Mouse (Mus musculus): ENCODE measurements around the gene Olfr1222. TPM values are rescaled to one million over a fixed set of nuclear protein-coding genes. Genes with fewer than 3 reads are reported as not detected.
"Not testable (repeated sequence)": the region's sequence is repeated elsewhere in the genome, so short reads cannot be mapped to it uniquely, and the experiment has no call there.

The Olfr1222 gene
- polyA plus RNA-seq (2014; fragmentation: Nextera tagmentation; extraction: Ambion mirVana): not detected in 2 replicates

GRCm38 (mm10) chr2:89132954-89133353 is at the start of gene Olfr1222:
Gene Olfr1222 (minus strand): TSS chr2:89133054.
- Histone ChIP-seq H3K27me3 (ENCODE audit: insufficient read depth, low read length) (no peaks in the 10 kb centered on the region), H3K9me3 (ENCODE audit: low read depth, low read length) (no peaks in the 10 kb centered on the region), H3K4me1 (ENCODE audit: insufficient read depth) (no peaks in the 10 kb centered on the region), H3K9ac (no peak within 1 kb of the TSS), H3K4me3 (ENCODE audit: low read depth, low read length) (no peak within 1 kb of the TSS), H3K27ac (ENCODE audit: low read depth) (no peak within 1 kb of the TSS), H3K36me3 (ENCODE audit: insufficient read depth) (no peaks in the 10 kb centered on the region), H3K4me2 (no peak within 1 kb of the TSS)
- WGBS: 40% methylated on average over 3 of the region's 3 CpGs
- ATAC-seq (ENCODE audit: insufficient read depth) (no peak), DNase-seq (no peak)
- TF ChIP-seq CTCF (IDR thresholded peaks at IDR 0.05; ENCODE audit: low read depth): no peak

DNA sequence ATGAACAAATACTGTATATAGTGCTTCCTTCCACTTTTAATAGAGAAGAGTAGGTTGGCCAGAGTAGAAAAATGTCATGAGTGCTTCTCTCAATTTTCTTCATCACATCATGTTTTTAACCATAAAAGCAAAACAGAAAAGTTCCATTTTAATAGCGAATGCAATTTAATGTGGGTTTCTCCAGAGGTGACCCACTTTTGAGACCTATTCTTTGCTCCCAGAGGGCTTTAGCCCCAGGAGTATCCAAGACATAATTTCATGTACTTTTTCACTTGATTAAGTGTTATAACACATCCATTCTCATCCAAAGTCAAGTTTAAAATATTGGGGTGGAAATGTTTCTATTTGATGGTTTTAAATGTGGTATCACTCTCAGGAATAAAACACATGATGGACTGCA is 41.7 kb upstream of the Olfr1222 start, which contains the start of gene Olfr1225:
Gene Olfr1225, minus strand, starts transcription at position 101 of the 400 bp plus-strand sequence.
- DNase-seq (no peak), ATAC-seq (ENCODE audit: insufficient read depth) (no peak)
- no peaks in the 10 kb centered on the region for H3K9me3 ChIP-seq (ENCODE audit: low read depth, low read length)
- WGBS: 89% methylated on average over 1 of the region's 1 CpGs
- no peaks in the 10 kb centered on the region for H3K36me3 ChIP-seq (ENCODE audit: insufficient read depth)
- no peak for TF ChIP-seq CTCF (IDR thresholded peaks at IDR 0.05; ENCODE audit: low read depth)
- H3K4me1 ChIP-seq (ENCODE audit: insufficient read depth): no peaks in the 10 kb centered on the region
- no peaks in the 10 kb centered on the region for H3K27me3 ChIP-seq (ENCODE audit: insufficient read depth, low read length)
- H3K9ac ChIP-seq: no peak within 1 kb of the TSS
- no peak within 1 kb of the TSS for H3K27ac ChIP-seq (ENCODE audit: low read depth)
- H3K4me3 ChIP-seq (ENCODE audit: low read depth, low read length): no peak within 1 kb of the TSS
- no peak within 1 kb of the TSS for H3K4me2 ChIP-seq

DNA sequence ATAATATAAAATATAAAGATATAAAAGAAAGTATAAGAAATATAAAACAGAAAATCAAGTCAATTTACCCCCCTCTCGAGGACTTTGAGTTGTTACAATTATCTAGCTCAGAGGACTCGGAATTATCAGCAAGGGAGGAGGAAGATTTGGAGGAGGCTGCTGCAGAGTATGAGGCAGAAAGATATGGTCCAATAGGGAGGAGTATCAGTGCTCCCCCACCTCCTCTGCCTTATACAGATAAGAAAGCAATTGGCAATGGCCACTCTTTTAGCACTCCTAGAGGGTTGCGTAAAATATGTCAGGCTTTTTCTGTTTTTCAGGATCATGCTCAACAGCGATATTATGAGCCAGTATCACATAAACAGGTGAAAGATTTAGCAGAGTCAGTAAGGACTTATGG is 31.9 kb upstream of the Olfr1222 start:
- H3K4me3 ChIP-seq (ENCODE audit: low read depth, low read length); H3K36me3 ChIP-seq (ENCODE audit: insufficient read depth); ATAC-seq (ENCODE audit: insufficient read depth); DNase-seq; H3K9me3 ChIP-seq (ENCODE audit: low read depth, low read length); H3K27ac ChIP-seq (ENCODE audit: low read depth); H3K27me3 ChIP-seq (ENCODE audit: insufficient read depth, low read length); H3K4me1 ChIP-seq (ENCODE audit: insufficient read depth); H3K4me2 ChIP-seq; H3K9ac ChIP-seq: not testable (repeated sequence)
- WGBS: 87% methylated on average over 4 of the region's 4 CpGs

- not testable (repeated sequence) for ATAC-seq (ENCODE audit: insufficient read depth); H3K4me3 ChIP-seq (ENCODE audit: low read depth, low read length); H3K27ac ChIP-seq (ENCODE audit: low read depth); H3K9me3 ChIP-seq (ENCODE audit: low read depth, low read length); H3K4me2 ChIP-seq; DNase-seq; H3K9ac ChIP-seq; H3K4me1 ChIP-seq (ENCODE audit: insufficient read depth); H3K36me3 ChIP-seq (ENCODE audit: insufficient read depth); H3K27me3 ChIP-seq (ENCODE audit: insufficient read depth, low read length)
- WGBS: 93% methylated on average over 8 of the region's 8 CpGs
Measured at GRCm38 (mm10) chr2:89163991-89164390, 31.1 kb upstream of the Olfr1222 start, which contains the start of gene Olfr1224-ps1. Gene Olfr1224-ps1 (minus strand): TSS chr2:89164091.

GRCm38 (mm10) chr2:89151460-89151859 is 18.6 kb upstream of the Olfr1222 start, which contains the start of gene Olfr1223:
Gene Olfr1223 (minus strand): TSS chr2:89151560.
- H3K9ac ChIP-seq: no peak within 1 kb of the TSS
- H3K27ac ChIP-seq (ENCODE audit: low read depth): no peak within 1 kb of the TSS
- no peak within 1 kb of the TSS for H3K4me2 ChIP-seq
- H3K4me3 ChIP-seq (ENCODE audit: low read depth, low read length): no peak within 1 kb of the TSS
- WGBS: 67% methylated on average over 1 of the region's 1 CpGs
- no peaks in the 10 kb centered on the region for H3K36me3 ChIP-seq (ENCODE audit: insufficient read depth)
- H3K27me3 ChIP-seq (ENCODE audit: insufficient read depth, low read length): no peaks in the 10 kb centered on the region
- ATAC-seq (ENCODE audit: insufficient read depth) (no peak), DNase-seq (no peak)
- no peaks in the 10 kb centered on the region for H3K9me3 ChIP-seq (ENCODE audit: low read depth, low read length)
- no peaks in the 10 kb centered on the region for H3K4me1 ChIP-seq (ENCODE audit: insufficient read depth)
- TF ChIP-seq CTCF (IDR thresholded peaks at IDR 0.05; ENCODE audit: low read depth): no peak

GRCm38 (mm10) chr2:89117183-89117582 is 15.7 kb downstream of the Olfr1222 start, which contains the start of gene Olfr1221:
Gene Olfr1221 (minus strand): TSS chr2:89117283.
- H3K27me3 ChIP-seq (ENCODE audit: insufficient read depth, low read length): no peaks in the 10 kb centered on the region
- no peak for TF ChIP-seq CTCF (IDR thresholded peaks at IDR 0.05; ENCODE audit: low read depth)
- H3K36me3 ChIP-seq (ENCODE audit: insufficient read depth): no peaks in the 10 kb centered on the region
- H3K4me2 ChIP-seq: no peak within 1 kb of the TSS
- DNase-seq (no peak), ATAC-seq (ENCODE audit: insufficient read depth) (no peak)
- H3K4me3 ChIP-seq (ENCODE audit: low read depth, low read length): no peak within 1 kb of the TSS
- no peak within 1 kb of the TSS for H3K9ac ChIP-seq
- H3K4me1 ChIP-seq (ENCODE audit: insufficient read depth): no peaks in the 10 kb centered on the region
- no peak within 1 kb of the TSS for H3K27ac ChIP-seq (ENCODE audit: low read depth)
- H3K9me3 ChIP-seq (ENCODE audit: low read depth, low read length): no peaks in the 10 kb centered on the region
- WGBS: 71% methylated on average over 2 of the region's 2 CpGs

GRCm38 (mm10) chr2:89106735-89107134 is 26.1 kb downstream of the Olfr1222 start, which contains the start of gene Olfr1220:
Gene Olfr1220 (minus strand): TSS chr2:89106835.
- WGBS: 76% methylated on average over 3 of the region's 3 CpGs
- no peak within 1 kb of the TSS for H3K4me3 ChIP-seq (ENCODE audit: low read depth, low read length)
- DNase-seq (no peak), ATAC-seq (ENCODE audit: insufficient read depth) (no peak)
- H3K4me2 ChIP-seq: no peak within 1 kb of the TSS
- H3K36me3 ChIP-seq (ENCODE audit: insufficient read depth): no peaks in the 10 kb centered on the region
- no peaks in the 10 kb centered on the region for H3K27me3 ChIP-seq (ENCODE audit: insufficient read depth, low read length)
- TF ChIP-seq CTCF (IDR thresholded peaks at IDR 0.05; ENCODE audit: low read depth): no peak
- H3K9me3 ChIP-seq (ENCODE audit: low read depth, low read length): no peaks in the 10 kb centered on the region
- no peaks in the 10 kb centered on the region for H3K4me1 ChIP-seq (ENCODE audit: insufficient read depth)
- H3K9ac ChIP-seq: no peak within 1 kb of the TSS
- no peak within 1 kb of the TSS for H3K27ac ChIP-seq (ENCODE audit: low read depth)

- no peak overlapping the region for H3K4me2 ChIP-seq
Measured at GRCm38 (mm10) chr2:89105651-89106050, 27.2 kb downstream of the Olfr1222 start.

More at GRCm38 (mm10) chr2:89105651-89106050, 27.2 kb downstream of the Olfr1222 start:
- no peaks in the 10 kb centered on the region for H3K36me3 ChIP-seq (ENCODE audit: insufficient read depth)
- no peaks in the 10 kb centered on the region for H3K9me3 ChIP-seq (ENCODE audit: low read depth, low read length)
- DNase-seq: no peak
- H3K4me3 ChIP-seq (ENCODE audit: low read depth, low read length): no peak overlapping the region
- H3K27me3 ChIP-seq (ENCODE audit: insufficient read depth, low read length): no peaks in the 10 kb centered on the region
- H3K4me1 ChIP-seq (ENCODE audit: insufficient read depth): no peaks in the 10 kb centered on the region
- no peak overlapping the region for H3K27ac ChIP-seq (ENCODE audit: low read depth)
- no peak for TF ChIP-seq CTCF (IDR thresholded peaks at IDR 0.05; ENCODE audit: low read depth)
- no peak overlapping the region for H3K9ac ChIP-seq
- no peak for ATAC-seq (ENCODE audit: insufficient read depth)

Data from lung, embryonic 14.5 days (tissue).